Mouse (Mus musculus): ENCODE measurements around the gene Fbxw8.

Fbxw8 gene

DNA sequence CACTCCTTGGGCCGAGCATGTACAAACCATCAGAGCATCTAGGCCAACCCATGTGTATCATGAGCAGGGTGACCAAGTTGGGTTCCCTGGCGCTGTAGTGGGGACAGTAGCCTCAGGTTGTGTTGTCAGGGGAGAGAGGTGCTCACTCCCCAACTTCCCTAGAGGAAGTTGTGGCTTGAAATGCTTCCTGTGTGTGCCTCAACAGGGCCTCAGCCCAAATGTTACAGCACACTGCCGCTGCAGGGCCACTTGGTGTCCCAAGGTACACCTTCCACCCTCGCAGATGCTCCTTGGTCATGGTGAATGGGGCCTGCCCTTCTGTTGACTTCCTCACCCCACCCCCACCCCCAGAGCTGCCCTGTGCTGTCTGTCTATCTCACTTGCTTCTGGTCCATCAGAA is 106.9 kb downstream of the Fbxw8 start:
- DNase-seq (ENCODE audit: low read depth in 2 of 2, low spot score in 2 of 2) = no peak

DNA sequence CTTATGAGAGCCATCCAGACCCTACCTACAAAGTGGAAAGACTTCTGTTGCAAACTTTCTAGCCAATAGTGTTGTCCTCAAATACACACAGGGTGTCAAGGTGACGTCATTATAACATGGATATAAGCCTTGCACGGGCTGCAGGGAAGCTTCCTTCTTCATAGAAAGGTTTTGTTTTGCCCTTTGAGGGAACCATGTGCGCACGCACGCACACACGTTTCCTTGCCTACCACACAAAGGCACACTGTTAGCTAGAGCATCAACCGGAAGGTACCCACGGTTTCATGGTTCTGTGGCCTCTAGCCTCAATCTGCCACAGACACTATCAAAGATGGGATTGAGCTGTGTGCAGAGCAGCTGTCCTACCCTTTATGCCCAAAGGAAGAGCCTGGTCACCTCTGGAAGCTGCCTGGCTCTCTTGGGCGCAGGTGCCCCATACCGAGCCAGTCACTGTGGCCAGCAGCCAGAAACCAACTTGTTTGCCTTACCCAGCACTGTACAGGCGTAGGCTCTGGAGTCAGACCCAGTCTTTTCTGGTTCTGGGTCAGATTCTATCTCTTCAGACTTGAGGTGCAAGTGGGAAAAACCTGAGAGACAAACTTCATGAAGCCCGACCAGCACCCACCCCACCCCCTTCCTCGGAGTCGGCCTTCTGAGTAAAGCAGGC is 108.0 kb downstream of the Fbxw8 start:
- peak; percentile 51 to 54 for DNase-seq (ENCODE audit: low read depth in 2 of 2, low spot score in 2 of 2)

- DNase-seq (ENCODE audit: low read depth in 2 of 2, low spot score in 2 of 2) = no peak
Measured at GRCm38 (mm10) chr5:118045385-118045784, 109.9 kb downstream of the Fbxw8 start.

- no peak for DNase-seq (ENCODE audit: low read depth in 2 of 2, low spot score in 2 of 2)
Measured at GRCm38 (mm10) chr5:118044907-118045306, 110.4 kb downstream of the Fbxw8 start.

DNA sequence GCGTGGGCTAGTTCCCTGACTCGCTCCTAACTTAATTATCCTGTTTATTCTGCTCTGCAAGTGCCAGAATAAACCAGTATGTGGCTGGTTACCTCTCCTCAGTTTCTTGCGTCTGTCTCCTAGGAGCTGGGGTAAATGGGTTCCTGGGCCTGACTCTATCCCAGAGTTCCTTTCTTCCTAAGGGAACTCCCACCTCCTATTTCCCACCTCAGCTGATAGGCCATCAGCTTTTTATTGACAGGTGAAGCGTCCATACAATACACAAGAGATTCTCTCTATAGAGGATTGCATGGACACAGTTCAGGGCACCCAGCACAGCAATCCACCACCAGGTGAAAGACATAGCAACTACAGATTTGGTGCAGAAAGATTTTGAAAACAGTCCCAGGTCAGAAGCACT is 111.5 kb downstream of the Fbxw8 start:
- no peak for DNase-seq (ENCODE audit: low read depth in 2 of 2, low spot score in 2 of 2)

- no peak for DNase-seq (ENCODE audit: low read depth in 2 of 2, low spot score in 2 of 2)
Measured at GRCm38 (mm10) chr5:118042599-118042998, 112.7 kb downstream of the Fbxw8 start.

DNA sequence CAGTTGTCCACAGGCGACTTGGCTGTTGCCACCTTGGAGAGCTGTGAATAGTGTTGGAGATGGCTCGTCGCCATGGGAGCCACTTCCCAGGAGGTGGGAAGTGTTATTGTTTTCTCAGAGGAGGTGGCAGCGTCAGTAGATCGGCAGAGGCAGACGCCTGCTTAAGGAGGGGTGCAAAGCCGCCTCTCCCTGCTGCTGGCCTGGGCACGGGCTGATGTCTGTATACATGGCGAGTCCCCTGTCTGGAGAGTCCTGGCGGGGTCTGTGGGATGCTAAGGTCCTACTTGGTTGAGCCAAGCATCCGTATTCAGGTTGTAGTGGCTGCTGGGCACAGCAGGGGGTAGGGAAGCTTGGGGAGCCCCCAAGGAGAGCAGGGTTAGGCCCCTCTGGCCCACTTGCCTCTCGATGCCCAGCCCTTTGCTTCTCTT is 116.0 kb downstream of the Fbxw8 start:
- DNase-seq (ENCODE audit: low read depth in 2 of 2, low spot score in 2 of 2) = no peak

- DNase-seq (ENCODE audit: low read depth in 2 of 2, low spot score in 2 of 2) = no peak
Measured at GRCm38 (mm10) chr5:118037798-118038484, 117.3 kb downstream of the Fbxw8 start.

- DNase-seq (ENCODE audit: low read depth in 2 of 2, low spot score in 2 of 2) = peak; percentile 47 to 58
Measured at GRCm38 (mm10) chr5:118036888-118037797, 118.1 kb downstream of the Fbxw8 start.

DNA sequence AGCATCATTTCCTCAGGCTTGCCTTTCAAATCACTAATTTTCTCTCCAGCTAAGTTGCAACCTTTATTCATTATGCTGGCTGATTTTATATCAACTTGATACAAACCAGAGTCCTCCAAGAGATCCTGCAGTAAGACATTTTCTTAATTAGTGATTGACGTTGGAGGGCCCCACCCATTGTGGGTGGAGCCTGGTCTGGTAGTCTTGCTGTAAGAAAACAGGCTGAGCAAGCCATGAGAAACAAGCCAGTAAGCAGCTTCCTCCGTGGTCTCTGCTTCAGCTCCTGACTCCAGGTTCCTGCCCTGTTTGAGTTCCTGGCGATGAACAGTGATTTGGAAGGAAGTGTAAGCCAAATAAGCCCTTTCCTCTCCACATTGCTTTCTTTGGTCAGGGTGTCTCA is 119.5 kb downstream of the Fbxw8 start:
- no peak for DNase-seq (ENCODE audit: low read depth in 2 of 2, low spot score in 2 of 2)

GRCm38 (mm10) chr5:118034632-118035031 is 120.6 kb downstream of the Fbxw8 start:
- DNase-seq (ENCODE audit: low read depth in 2 of 2, low spot score in 2 of 2) = no peak

- DNase-seq (ENCODE audit: low read depth in 2 of 2, low spot score in 2 of 2) = no peak
Measured at GRCm38 (mm10) chr5:118033740-118034139, 121.5 kb downstream of the Fbxw8 start.

DNA sequence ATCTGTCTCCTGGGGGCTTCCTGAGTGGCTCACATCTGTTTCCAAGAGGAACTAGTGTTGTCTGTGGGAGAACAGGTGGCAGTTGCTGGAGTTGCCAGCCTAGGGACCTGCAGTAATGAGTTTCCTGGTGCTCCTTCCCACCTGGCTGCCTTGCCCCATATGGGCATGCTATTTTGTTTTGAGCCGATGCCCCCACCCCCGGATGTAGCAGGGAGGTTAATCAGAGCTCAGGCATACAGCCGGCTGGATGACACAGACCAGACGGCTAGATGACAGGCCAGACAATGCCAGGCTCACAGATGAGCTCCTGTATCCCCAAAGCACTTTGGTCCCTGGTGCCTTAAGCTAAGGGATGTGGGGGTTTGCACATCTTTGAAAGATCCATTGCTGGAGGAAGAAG is 121.9 kb downstream of the Fbxw8 start:
- no peak for DNase-seq (ENCODE audit: low read depth in 2 of 2, low spot score in 2 of 2)

- DNase-seq (ENCODE audit: low read depth in 2 of 2, low spot score in 2 of 2) = no peak
Measured at GRCm38 (mm10) chr5:118031508-118031907, 123.8 kb downstream of the Fbxw8 start.

DNA sequence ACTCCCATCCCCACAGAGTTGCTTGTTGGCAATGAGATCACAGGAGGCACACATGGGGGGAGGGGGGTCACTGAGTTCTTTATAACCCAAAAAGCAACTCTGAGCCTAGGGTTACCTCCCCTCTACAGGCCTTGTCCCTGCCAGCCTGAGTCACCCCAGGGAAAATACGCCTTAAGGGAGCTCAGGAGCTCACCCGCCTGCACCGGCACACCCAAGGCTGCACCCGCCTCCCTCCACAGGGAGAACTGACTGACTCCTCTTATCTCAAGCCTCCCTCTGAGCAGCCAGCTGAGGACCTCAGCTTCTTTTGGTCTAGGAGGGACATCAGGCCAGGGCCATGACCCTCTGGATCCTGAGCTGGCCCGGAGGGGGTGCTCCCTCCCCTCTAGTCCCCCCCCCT is 124.2 kb downstream of the Fbxw8 start:
- no peak for DNase-seq (ENCODE audit: low read depth in 2 of 2, low spot score in 2 of 2)

DNA sequence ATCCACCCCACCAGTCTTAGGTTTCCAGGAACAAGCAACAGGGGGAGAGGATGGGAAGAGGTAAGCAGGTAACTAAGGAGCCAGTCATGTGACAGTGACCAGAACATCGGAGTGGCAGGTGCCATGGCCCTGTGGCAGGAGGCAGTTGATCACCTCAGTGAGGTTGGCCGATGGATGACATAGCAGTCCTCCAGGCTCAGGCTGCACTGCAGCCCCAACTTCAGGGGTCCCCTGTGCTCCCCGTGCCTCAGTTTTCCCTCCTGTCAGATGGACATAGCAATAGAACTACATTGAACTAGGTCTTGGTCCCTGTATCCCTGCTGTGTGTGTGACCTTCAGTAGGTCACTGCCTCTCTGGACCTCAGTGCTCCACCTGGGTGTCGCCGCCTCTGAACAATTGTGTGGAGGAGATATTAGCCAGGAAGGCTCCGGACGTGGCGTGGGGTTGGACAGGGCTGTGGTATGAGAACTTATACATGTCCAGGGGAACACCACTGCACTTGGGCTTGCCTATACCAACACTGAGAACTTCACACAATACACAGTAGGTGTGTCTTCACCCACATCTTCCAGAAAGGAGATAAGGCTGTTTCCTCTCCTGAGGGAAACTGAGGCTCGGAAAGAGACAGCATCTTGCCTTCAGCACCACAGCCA is 125.1 kb downstream of the Fbxw8 start:
- DNase-seq (ENCODE audit: low read depth in 2 of 2, low spot score in 2 of 2) = no peak

- peak; percentile 58 to 72 for DNase-seq (ENCODE audit: low read depth in 2 of 2, low spot score in 2 of 2)
Measured at GRCm38 (mm10) chr5:118029420-118029819, 125.8 kb downstream of the Fbxw8 start.

DNA sequence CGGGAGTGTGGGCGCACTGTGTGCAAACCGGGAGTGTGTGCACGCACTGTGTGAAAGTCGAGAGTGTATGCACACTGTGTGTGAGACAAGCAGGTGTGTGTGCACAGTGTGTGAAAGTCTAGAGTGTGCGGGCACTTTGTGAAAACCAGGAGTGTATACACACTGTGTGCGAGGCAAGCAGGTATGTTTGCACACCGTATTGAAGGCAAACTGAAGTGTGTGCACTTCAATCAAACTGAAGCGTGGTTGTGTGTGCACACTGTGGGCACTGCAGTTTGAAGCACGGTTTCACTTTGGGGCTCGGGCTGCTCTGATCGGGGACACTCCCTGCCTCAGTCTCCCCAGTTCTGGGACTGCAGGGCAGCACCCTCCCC is 126.2 kb downstream of the Fbxw8 start:
- DNase-seq (ENCODE audit: low read depth in 2 of 2, low spot score in 2 of 2) = no peak

DNA sequence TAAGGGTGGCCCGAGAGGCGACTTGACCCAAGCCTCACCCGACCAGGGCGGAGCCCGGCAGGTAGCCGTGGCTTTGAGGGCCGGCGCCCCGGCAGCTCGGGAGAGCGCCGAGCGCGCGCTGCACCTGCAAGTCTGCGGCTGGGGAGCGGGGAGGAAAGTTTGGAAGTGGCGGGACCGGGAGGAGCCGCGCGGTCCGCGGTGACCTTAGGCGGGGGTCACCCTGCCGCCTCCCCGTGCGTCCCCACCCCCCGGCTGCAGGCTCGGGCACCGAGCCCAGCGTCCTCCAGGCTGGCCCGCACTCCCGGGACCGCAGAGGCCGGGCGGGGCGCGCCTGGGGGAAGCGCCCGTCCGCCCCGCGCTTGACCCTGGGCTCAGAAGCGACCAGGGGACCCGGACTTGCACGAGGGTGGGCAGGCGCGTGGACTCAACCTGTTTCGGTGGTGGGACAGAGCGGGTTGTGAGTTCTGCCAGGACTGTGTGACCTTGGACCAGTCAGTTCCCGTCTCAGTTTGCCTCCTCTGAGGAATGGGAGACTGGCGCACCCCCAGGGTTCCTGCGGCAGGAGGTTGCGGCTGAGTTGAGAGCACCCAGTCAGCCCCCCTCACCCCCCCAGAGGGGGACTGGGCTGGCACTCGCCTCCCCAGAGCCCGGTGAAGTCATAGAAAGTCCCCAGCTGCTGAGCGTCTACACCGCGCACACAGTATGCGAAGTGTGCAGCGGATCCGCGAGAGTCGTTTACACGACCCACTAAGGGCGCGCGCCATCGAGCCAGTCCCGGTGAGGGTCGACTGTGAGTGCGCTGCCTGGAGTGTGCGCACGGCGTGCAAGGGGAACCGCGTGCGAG is 126.9 kb downstream of the Fbxw8 start:
- peak in 1 of 2 experiments; percentile 27 for DNase-seq (ENCODE audit: low read depth in 2 of 2, low spot score in 2 of 2)

- DNase-seq (ENCODE audit: low read depth in 2 of 2, low spot score in 2 of 2) = peak in 1 of 2 experiments; percentile 20
Measured at GRCm38 (mm10) chr5:118027698-118028190, 127.5 kb downstream of the Fbxw8 start, which contains the start of gene Tesc. TSS of gene Tesc (plus strand) at chr5:118027743.
